Mouse (Mus musculus): ENCODE data around the gene Armc8.

The Armc8 gene

GRCm38 (mm10) chr9:99447323-99447722 lies 121.4 kb downstream of the Armc8 start:
- DNase-seq (ENCODE audit: extremely low spot score, low spot score), result no peak

- no peak for DNase-seq (ENCODE audit: extremely low spot score, low spot score)
These were observed 122.4 kb downstream of the Armc8 start for GRCm38 (mm10) chr9:99446259-99446658.

GRCm38 (mm10) chr9:99444590-99445178 lies 124.0 kb downstream of the Armc8 start:
- no peak for DNase-seq (ENCODE audit: extremely low spot score, low spot score)

GRCm38 (mm10) chr9:99441647-99442433 lies 126.9 kb downstream of the Armc8 start:
- no peak for DNase-seq (ENCODE audit: extremely low spot score, low spot score)

- DNase-seq (ENCODE audit: extremely low spot score, low spot score), result no peak
These were observed 127.8 kb downstream of the Armc8 start for GRCm38 (mm10) chr9:99440941-99441340.

GRCm38 (mm10) chr9:99439064-99439463 lies 129.6 kb downstream of the Armc8 start:
- DNase-seq (ENCODE audit: extremely low spot score, low spot score), result no peak

- no peak for DNase-seq (ENCODE audit: extremely low spot score, low spot score)
These were observed 130.7 kb downstream of the Armc8 start for GRCm38 (mm10) chr9:99437781-99438565.

GRCm38 (mm10) chr9:99437031-99437764 lies 131.5 kb downstream of the Armc8 start, which contains the start of gene Mras:
TSS of gene Mras (minus strand) at chr9:99437381.
- no peak for DNase-seq (ENCODE audit: extremely low spot score, low spot score)

- peak; percentile 76 for DNase-seq (ENCODE audit: extremely low spot score, low spot score)
These were observed 132.3 kb downstream of the Armc8 start for GRCm38 (mm10) chr9:99436182-99437030.

- DNase-seq (ENCODE audit: extremely low spot score, low spot score), result peak; percentile 34
These were observed 133.0 kb downstream of the Armc8 start for GRCm38 (mm10) chr9:99435619-99436181.

- DNase-seq (ENCODE audit: extremely low spot score, low spot score), result peak; percentile 34
These were observed 133.6 kb downstream of the Armc8 start for GRCm38 (mm10) chr9:99434892-99435618.

- no peak for DNase-seq (ENCODE audit: extremely low spot score, low spot score)
These were observed 136.2 kb downstream of the Armc8 start for GRCm38 (mm10) chr9:99432478-99432877.

GRCm38 (mm10) chr9:99431963-99432362 lies 136.7 kb downstream of the Armc8 start:
- no peak for DNase-seq (ENCODE audit: extremely low spot score, low spot score)

GRCm38 (mm10) chr9:99431346-99431745 lies 137.4 kb downstream of the Armc8 start:
- DNase-seq (ENCODE audit: extremely low spot score, low spot score), result no peak

- no peak for DNase-seq (ENCODE audit: extremely low spot score, low spot score)
These were observed 137.9 kb downstream of the Armc8 start for GRCm38 (mm10) chr9:99430806-99431205.

GRCm38 (mm10) chr9:99429845-99430244 lies 138.9 kb downstream of the Armc8 start:
- no peak for DNase-seq (ENCODE audit: extremely low spot score, low spot score)

- DNase-seq (ENCODE audit: extremely low spot score, low spot score), result no peak
These were observed 139.9 kb downstream of the Armc8 start for GRCm38 (mm10) chr9:99428601-99429331.

Data from neural tube, embryonic 10.5 days (tissue).